Mouse (Mus musculus): Measurements from ENCODE around the gene Chac2. TPM values are rescaled to one million over a fixed set of nuclear protein-coding genes. Genes with fewer than 3 reads are reported as not detected.
A peak's percentile ranks its signal among the peaks of the same experiment; 100 is the strongest.

Gene Chac2
- polyA plus RNA-seq, 2 experiments: 5.1 to 12.0 TPM

- peak within 1 kb of the TSS; percentile 84 for H3K27ac ChIP-seq (replicated peaks; ENCODE audit: low read depth, low read length)
- peak; percentile 96 for ATAC-seq (ENCODE audit: low FRiP score, low read depth)
These were observed 31.8 kb downstream of the Chac2 start, which contains the start of gene Erlec1 for GRCm38 (mm10) chr11:30954279-30954725. Gene Erlec1, minus strand, starts transcription at chr11:30954335.

GRCm38 (mm10) chr11:30953469-30954154, 32.5 kb downstream of the Chac2 start:
- no peak for TF ChIP-seq POLR2A (IDR thresholded peaks at IDR 0.05; ENCODE audit: borderline replicate concordance, extremely low read depth, insufficient read depth, insufficient read length)
- Histone ChIP-seq H3K9me3 (ENCODE audit: control insufficient read depth, low read length) (peaks cover 5% of the 10 kb centered on the region; the same call in 1 of the 2 replicates), H3K27me3 (ENCODE audit: control insufficient read depth, insufficient read depth, low read length) (no peaks in the 10 kb centered on the region), H3K27ac (replicated peaks; ENCODE audit: low read depth, low read length) (peak overlapping the region; percentile 84), H3K36me3 (ENCODE audit: control insufficient read depth, insufficient read depth, low read length) (peaks cover 33% of the 10 kb centered on the region), H3K4me1 (ENCODE audit: control insufficient read depth, insufficient read depth, low read length) (peaks cover 10% of the 10 kb centered on the region), H3K9ac (ENCODE audit: low read depth, low read length, severe bottlenecking) (peak overlapping the region; percentile 88), H3K4me2 (replicated peaks; ENCODE audit: low read depth, low read length, severe bottlenecking) (peak overlapping the region; percentile 67), H3K4me3 (replicated peaks; ENCODE audit: low read length) (peak overlapping the region; percentile 81)
- WGBS: 3% methylated on average over 31 of the region's 32 CpGs
- peak; percentile 78 for ATAC-seq (ENCODE audit: low FRiP score, low read depth)
- DNase-seq (ENCODE audit: low spot score): peak; percentile 41

More at GRCm38 (mm10) chr11:30954279-30954725, 31.8 kb downstream of the Chac2 start, which contains the start of gene Erlec1:
- DNase-seq (ENCODE audit: low spot score): peak; percentile 92
- peaks cover 26% of the 10 kb centered on the region for H3K36me3 ChIP-seq (ENCODE audit: control insufficient read depth, insufficient read depth, low read length)
- peak within 1 kb of the TSS; percentile 81 for H3K4me3 ChIP-seq (replicated peaks; ENCODE audit: low read length)
- peaks cover 5% of the 10 kb centered on the region; the same call in 1 of the 2 replicates for H3K9me3 ChIP-seq (ENCODE audit: control insufficient read depth, low read length)
- WGBS: under 1% methylated on average over 38 of the region's 40 CpGs
- H3K4me1 ChIP-seq (ENCODE audit: control insufficient read depth, insufficient read depth, low read length): peaks cover 10% of the 10 kb centered on the region
- H3K27me3 ChIP-seq (ENCODE audit: control insufficient read depth, insufficient read depth, low read length): no peaks in the 10 kb centered on the region
- 0 out of 2 replicates have a peak, but pooled peaks have one; percentile 45 for TF ChIP-seq POLR2A (IDR thresholded peaks at IDR 0.05; ENCODE audit: borderline replicate concordance, extremely low read depth, insufficient read depth, insufficient read length)
- H3K4me2 ChIP-seq (replicated peaks; ENCODE audit: low read depth, low read length, severe bottlenecking): peak within 1 kb of the TSS; percentile 75
- peak within 1 kb of the TSS; percentile 88 for H3K9ac ChIP-seq (ENCODE audit: low read depth, low read length, severe bottlenecking)

GRCm38 (mm10) chr11:30952829-30953228, 33.3 kb downstream of the Chac2 start:
- H3K9me3 ChIP-seq (ENCODE audit: control insufficient read depth, low read length): peaks cover 5% of the 10 kb centered on the region; the same call in 1 of the 2 replicates
- H3K36me3 ChIP-seq (ENCODE audit: control insufficient read depth, insufficient read depth, low read length): peaks cover 38% of the 10 kb centered on the region
- peaks cover 10% of the 10 kb centered on the region for H3K4me1 ChIP-seq (ENCODE audit: control insufficient read depth, insufficient read depth, low read length)
- no peaks in the 10 kb centered on the region for H3K27me3 ChIP-seq (ENCODE audit: control insufficient read depth, insufficient read depth, low read length)
- no peak overlapping the region for H3K9ac ChIP-seq (ENCODE audit: low read depth, low read length, severe bottlenecking)
- no peak for ATAC-seq (ENCODE audit: low FRiP score, low read depth)
- no peak for DNase-seq (ENCODE audit: low spot score)
- TF ChIP-seq POLR2A (IDR thresholded peaks at IDR 0.05; ENCODE audit: borderline replicate concordance, extremely low read depth, insufficient read depth, insufficient read length): no peak
- 46% methylated on average over 5 of the region's 5 CpGs for WGBS
- H3K4me2 ChIP-seq (replicated peaks; ENCODE audit: low read depth, low read length, severe bottlenecking): peak overlapping the region; percentile 67
- H3K27ac ChIP-seq (replicated peaks; ENCODE audit: low read depth, low read length): no peak overlapping the region
- H3K4me3 ChIP-seq (replicated peaks; ENCODE audit: low read length): peak overlapping the region; percentile 81

- ATAC-seq (ENCODE audit: low FRiP score, low read depth) (no peak), DNase-seq (ENCODE audit: low spot score) (no peak)
- H3K4me1 ChIP-seq (ENCODE audit: control insufficient read depth, insufficient read depth, low read length): no peaks in the 10 kb centered on the region
- H3K27me3 ChIP-seq (ENCODE audit: control insufficient read depth, insufficient read depth, low read length): no peaks in the 10 kb centered on the region
- no peaks in the 10 kb centered on the region for H3K9me3 ChIP-seq (ENCODE audit: control insufficient read depth, low read length)
- no peak overlapping the region for H3K4me2 ChIP-seq (replicated peaks; ENCODE audit: low read depth, low read length, severe bottlenecking)
- WGBS: 93% methylated on average over 2 of the region's 2 CpGs
- peaks cover 70% of the 10 kb centered on the region for H3K36me3 ChIP-seq (ENCODE audit: control insufficient read depth, insufficient read depth, low read length)
- no peak overlapping the region for H3K4me3 ChIP-seq (replicated peaks; ENCODE audit: low read length)
- no peak overlapping the region for H3K27ac ChIP-seq (replicated peaks; ENCODE audit: low read depth, low read length)
- TF ChIP-seq POLR2A (IDR thresholded peaks at IDR 0.05; ENCODE audit: borderline replicate concordance, extremely low read depth, insufficient read depth, insufficient read length): no peak
- H3K9ac ChIP-seq (ENCODE audit: low read depth, low read length, severe bottlenecking): no peak overlapping the region
These were observed 42.6 kb downstream of the Chac2 start for GRCm38 (mm10) chr11:30943522-30943921.

- Histone ChIP-seq H3K27me3 (ENCODE audit: control insufficient read depth, insufficient read depth, low read length) (no peaks in the 10 kb centered on the region), H3K9ac (ENCODE audit: low read depth, low read length, severe bottlenecking) (no peak overlapping the region), H3K27ac (replicated peaks; ENCODE audit: low read depth, low read length) (no peak overlapping the region), H3K4me3 (replicated peaks; ENCODE audit: low read length) (no peak overlapping the region), H3K4me2 (replicated peaks; ENCODE audit: low read depth, low read length, severe bottlenecking) (no peak overlapping the region), H3K36me3 (ENCODE audit: control insufficient read depth, insufficient read depth, low read length) (peaks cover 30% of the 10 kb centered on the region), H3K9me3 (ENCODE audit: control insufficient read depth, low read length) (no peaks in the 10 kb centered on the region), H3K4me1 (ENCODE audit: control insufficient read depth, insufficient read depth, low read length) (no peaks in the 10 kb centered on the region)
- WGBS: no CpG with 5 or more reads among the region's 1 CpGs
- ATAC-seq (ENCODE audit: low FRiP score, low read depth): no peak
- TF ChIP-seq POLR2A (IDR thresholded peaks at IDR 0.05; ENCODE audit: borderline replicate concordance, extremely low read depth, insufficient read depth, insufficient read length): no peak
- DNase-seq (ENCODE audit: low spot score): no peak
These were observed 57.7 kb downstream of the Chac2 start for GRCm38 (mm10) chr11:30928498-30928897.

Data from limb, embryonic 14.5 days (tissue).